Mouse (Mus musculus): Measurements from ENCODE around the gene Barx1.

GRCm38 (mm10) chr13:48651132-48652065 is 11.4 kb upstream of the Barx1 start:
- TF ChIP-seq CTCF (IDR thresholded peaks at IDR 0.05; ENCODE audit: borderline replicate concordance, control insufficient read depth, extremely low read depth, insufficient read depth, low read length, poor library complexity) (no peak), POLR2A (IDR thresholded peaks at IDR 0.05; ENCODE audit: control insufficient read depth, extremely low read depth, insufficient read depth, low read length, poor library complexity) (no peak)
